Mouse (Mus musculus): ENCODE measurements around the gene Med27. TPM values are rescaled to one million over a fixed set of nuclear protein-coding genes. Genes with fewer than 3 reads are reported as not detected.

Med27 gene
- polyA plus RNA-seq, 1 experiment from 2014 or later, result 96.9 TPM

DNA sequence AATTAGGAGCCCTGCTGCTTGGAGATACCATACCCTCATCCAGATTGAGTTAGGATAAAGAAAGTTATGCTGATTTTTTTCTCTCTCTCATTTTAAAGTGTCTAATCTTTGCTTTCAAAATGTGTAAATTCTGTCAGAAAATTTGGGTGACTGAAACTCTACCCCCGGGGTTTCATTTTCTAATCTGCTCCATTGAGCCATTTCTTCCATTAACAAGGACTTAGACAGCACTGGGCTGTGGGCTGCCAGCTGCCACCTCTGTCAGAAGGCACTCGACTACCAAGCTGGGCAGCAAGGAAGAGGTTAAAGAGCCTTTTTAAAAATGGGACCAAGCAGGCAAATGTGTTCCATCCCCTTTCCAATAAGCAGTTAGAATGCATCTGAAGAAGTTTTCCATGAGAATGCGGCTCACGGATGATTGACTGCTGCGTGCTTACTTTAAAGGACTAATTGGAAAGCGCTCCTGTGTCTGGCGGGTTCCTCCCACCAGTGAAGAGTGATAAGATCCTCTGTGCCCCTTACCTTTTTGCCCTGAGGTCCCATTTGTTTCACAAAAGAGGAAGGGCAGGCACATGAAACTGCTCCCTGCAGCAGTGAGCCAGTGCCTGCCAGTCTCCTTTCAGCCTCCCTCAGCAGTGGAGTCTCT is 93.4 kb downstream of the Med27 start:
- Histone ChIP-seq H3K27ac (replicated peaks) (peak overlapping the region; percentile 63), H3K4me2 (replicated peaks) (no peak overlapping the region)

GRCm38 (mm10) chr2:29442275-29442674 is 95.7 kb downstream of the Med27 start:
- no peak overlapping the region for H3K9ac ChIP-seq (replicated peaks)
- H3K4me3 ChIP-seq, result no peak overlapping the region
- H3K36me3 ChIP-seq, result no peaks in the 10 kb centered on the region
- ATAC-seq (replicated peaks), result no peak
- H3K27me3 ChIP-seq, result no peaks in the 10 kb centered on the region
- H3K4me2 ChIP-seq (replicated peaks), result no peak overlapping the region
- H3K9me3 ChIP-seq, result no peaks in the 10 kb centered on the region
- H3K4me1 ChIP-seq, result peaks cover 42% of the 10 kb centered on the region
- H3K27ac ChIP-seq (replicated peaks), result no peak overlapping the region

More for the DNA sequence above, 93.4 kb downstream of the Med27 start:
- Histone ChIP-seq H3K36me3 (no peaks in the 10 kb centered on the region), H3K4me3 (no peak overlapping the region), H3K9me3 (no peaks in the 10 kb centered on the region), H3K4me1 (peaks cover 50% of the 10 kb centered on the region), H3K27me3 (no peaks in the 10 kb centered on the region), H3K9ac (replicated peaks) (no peak overlapping the region)
- WGBS, result 6% methylated on average over 7 of the region's 7 CpGs
- 0 out of 2 replicates have a peak, but pooled peaks have one; percentile 39 for ATAC-seq (replicated peaks)

- Histone ChIP-seq H3K27ac (replicated peaks) (peak overlapping the region; percentile 46), H3K9ac (replicated peaks) (no peak overlapping the region), H3K4me3 (no peak overlapping the region), H3K4me1 (peaks cover 46% of the 10 kb centered on the region), H3K4me2 (replicated peaks) (no peak overlapping the region), H3K9me3 (no peaks in the 10 kb centered on the region), H3K36me3 (no peaks in the 10 kb centered on the region), H3K27me3 (no peaks in the 10 kb centered on the region)
- ATAC-seq (replicated peaks), result no peak
- 28% methylated on average over 2 of the region's 2 CpGs for WGBS
These were observed 97.1 kb downstream of the Med27 start for GRCm38 (mm10) chr2:29443626-29444217.

DNA sequence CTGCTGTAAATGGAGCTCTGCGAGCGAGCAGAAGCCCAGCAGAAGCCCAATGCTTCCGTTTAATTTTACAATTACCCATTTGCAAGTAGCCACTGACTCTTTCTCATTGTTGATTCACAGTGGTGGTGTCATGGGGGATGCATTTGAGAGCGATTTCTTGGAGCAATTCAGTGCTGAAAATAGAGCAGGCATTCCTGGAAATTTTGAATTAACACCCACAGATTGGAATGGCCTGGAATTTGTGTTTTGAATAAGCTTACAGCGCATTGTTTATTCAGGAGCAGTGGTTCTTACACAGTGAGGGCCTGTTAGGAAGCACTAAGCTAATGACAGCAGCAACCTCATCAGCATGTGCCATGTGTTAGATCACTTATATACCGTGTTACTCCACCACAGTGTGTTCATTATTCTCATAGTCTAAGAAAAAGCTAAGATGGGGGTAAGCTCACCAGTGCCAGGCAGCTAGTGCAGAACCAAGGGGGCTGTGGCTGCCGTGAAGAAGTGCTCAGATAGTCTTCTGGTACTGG is 101.9 kb downstream of the Med27 start:
- H3K27ac ChIP-seq (replicated peaks), result peak overlapping the region; percentile 62

GRCm38 (mm10) chr2:29451368-29451999 is 104.9 kb downstream of the Med27 start:
- no peak for ATAC-seq (replicated peaks)
- H3K4me1 ChIP-seq, result peaks cover 68% of the 10 kb centered on the region
- no peaks in the 10 kb centered on the region for H3K36me3 ChIP-seq
- H3K9ac ChIP-seq (replicated peaks), result no peak overlapping the region
- H3K4me3 ChIP-seq, result no peak overlapping the region
- no peak overlapping the region for H3K4me2 ChIP-seq (replicated peaks)
- 0 out of 2 replicates have a peak overlapping the region, but pooled peaks have one; percentile 13 for H3K27ac ChIP-seq (replicated peaks)
- H3K27me3 ChIP-seq, result no peaks in the 10 kb centered on the region
- 46% methylated on average over 14 of the region's 14 CpGs for WGBS
- H3K9me3 ChIP-seq, result no peaks in the 10 kb centered on the region

More for the DNA sequence above, 101.9 kb downstream of the Med27 start:
- WGBS, result 23% methylated on average over 7 of the region's 7 CpGs
- Histone ChIP-seq H3K4me3 (no peak overlapping the region), H3K27me3 (no peaks in the 10 kb centered on the region), H3K9ac (replicated peaks) (no peak overlapping the region), H3K9me3 (no peaks in the 10 kb centered on the region), H3K36me3 (no peaks in the 10 kb centered on the region), H3K4me2 (replicated peaks) (no peak overlapping the region), H3K4me1 (peaks cover 58% of the 10 kb centered on the region)
- ATAC-seq (replicated peaks), result peak; percentile 63

DNA sequence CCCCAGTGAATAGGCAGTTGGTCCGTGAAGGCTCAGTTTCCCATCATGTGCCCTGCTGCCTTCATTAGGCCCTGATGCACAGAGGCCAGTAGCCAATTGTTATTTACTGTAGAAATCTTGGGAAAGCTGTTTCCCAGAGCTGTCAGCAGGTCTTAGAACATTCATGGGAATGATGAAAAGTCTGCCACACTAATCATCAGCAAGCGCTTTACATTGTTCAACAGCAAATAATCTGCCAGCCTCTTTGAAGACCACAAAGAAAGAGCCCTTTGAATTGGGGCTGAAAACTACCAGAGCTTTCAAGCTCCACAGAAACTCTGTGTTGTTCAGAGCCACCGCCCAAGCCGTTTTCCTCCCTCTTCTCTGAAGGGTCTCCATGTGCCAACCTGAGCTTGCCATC is 106.8 kb downstream of the Med27 start:
- Histone ChIP-seq H3K27ac (replicated peaks) (peak overlapping the region; percentile 41; the same call in 1 of the 2 replicates), H3K36me3 (no peaks in the 10 kb centered on the region), H3K27me3 (no peaks in the 10 kb centered on the region), H3K4me2 (replicated peaks) (no peak overlapping the region), H3K4me3 (no peak overlapping the region), H3K9me3 (no peaks in the 10 kb centered on the region), H3K4me1 (peaks cover 68% of the 10 kb centered on the region), H3K9ac (replicated peaks) (no peak overlapping the region)
- WGBS, result 13% methylated on average over 4 of the region's 4 CpGs
- ATAC-seq (replicated peaks), result no peak; the same call in 1 of the 2 replicates

- Histone ChIP-seq H3K4me3 (no peak overlapping the region), H3K36me3 (no peaks in the 10 kb centered on the region), H3K4me1 (peaks cover 40% of the 10 kb centered on the region), H3K9ac (replicated peaks) (no peak overlapping the region), H3K27ac (replicated peaks) (no peak overlapping the region), H3K4me2 (replicated peaks) (no peak overlapping the region), H3K9me3 (no peaks in the 10 kb centered on the region), H3K27me3 (no peaks in the 10 kb centered on the region)
- no peak for ATAC-seq (replicated peaks)
- WGBS, result 75% methylated on average over 9 of the region's 9 CpGs
These were observed 110.2 kb downstream of the Med27 start for GRCm38 (mm10) chr2:29456631-29457320.

DNA sequence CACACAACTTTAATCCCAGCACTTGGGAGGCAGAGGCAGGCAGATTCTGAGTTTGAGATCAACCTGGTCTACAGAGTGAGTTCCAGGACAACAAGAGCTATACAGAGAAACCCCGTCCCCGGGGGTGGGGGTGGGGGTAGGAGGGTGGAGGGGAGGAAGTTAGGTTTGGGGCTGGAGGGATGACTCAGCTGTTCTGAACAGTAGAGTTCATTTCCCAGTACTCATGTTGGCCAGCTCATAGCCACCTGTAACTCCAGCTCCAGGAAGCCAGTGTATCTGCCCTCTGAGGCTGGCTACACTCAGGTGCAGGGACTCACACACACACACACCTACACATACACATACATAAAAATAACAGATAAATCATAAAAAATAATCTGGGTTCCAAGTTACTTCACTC is 111.1 kb downstream of the Med27 start:
- H3K9me3 ChIP-seq, result no peaks in the 10 kb centered on the region
- no peak overlapping the region for H3K4me2 ChIP-seq (replicated peaks)
- WGBS, result 73% methylated on average over 2 of the region's 2 CpGs
- no peak overlapping the region for H3K4me3 ChIP-seq
- peaks cover 38% of the 10 kb centered on the region for H3K4me1 ChIP-seq
- ATAC-seq (replicated peaks), result no peak
- H3K27me3 ChIP-seq, result no peaks in the 10 kb centered on the region
- no peak overlapping the region for H3K9ac ChIP-seq (replicated peaks)
- H3K36me3 ChIP-seq, result no peaks in the 10 kb centered on the region
- no peak overlapping the region for H3K27ac ChIP-seq (replicated peaks)

DNA sequence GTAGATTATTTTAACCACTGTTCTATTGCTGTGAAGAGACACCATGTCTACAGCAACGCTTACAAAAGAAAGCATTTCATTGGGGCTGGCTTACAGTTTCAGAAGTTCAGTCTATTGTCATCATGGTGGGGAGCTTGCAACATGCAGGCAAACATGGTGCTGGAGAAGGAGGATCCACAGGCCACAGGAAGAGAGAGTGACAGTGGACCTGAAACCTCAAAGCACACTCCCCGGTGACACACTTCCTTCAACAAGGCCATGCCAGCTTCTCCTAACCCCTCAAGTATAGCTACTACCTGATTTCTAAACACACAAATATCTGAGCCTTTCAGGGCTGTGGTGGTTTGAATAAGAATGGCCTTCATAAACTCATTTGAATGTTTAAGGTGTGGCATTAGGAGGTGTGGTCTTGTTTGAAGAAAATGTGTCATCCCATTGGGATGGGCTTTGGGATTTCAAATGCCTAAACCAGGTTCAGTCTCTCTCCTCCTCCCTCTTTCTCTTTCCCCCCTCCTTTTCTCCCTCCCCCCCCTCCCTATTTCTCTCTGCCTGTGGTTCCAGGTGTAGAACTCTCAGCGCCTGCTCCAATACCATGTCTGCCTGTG is 111.8 kb downstream of the Med27 start:
- Histone ChIP-seq H3K4me2 (replicated peaks) (no peak overlapping the region), H3K9ac (replicated peaks) (no peak overlapping the region), H3K9me3 (no peaks in the 10 kb centered on the region), H3K27ac (replicated peaks) (no peak overlapping the region), H3K4me3 (no peak overlapping the region), H3K4me1 (peaks cover 30% of the 10 kb centered on the region), H3K27me3 (no peaks in the 10 kb centered on the region), H3K36me3 (no peaks in the 10 kb centered on the region)
- 94% methylated on average over 3 of the region's 3 CpGs for WGBS
- no peak for ATAC-seq (replicated peaks)

- Histone ChIP-seq H3K9ac (replicated peaks) (no peak overlapping the region), H3K4me1 (peaks cover 22% of the 10 kb centered on the region), H3K4me3 (no peak overlapping the region), H3K27ac (replicated peaks) (no peak overlapping the region), H3K4me2 (replicated peaks) (no peak overlapping the region), H3K9me3 (no peaks in the 10 kb centered on the region), H3K27me3 (no peaks in the 10 kb centered on the region), H3K36me3 (no peaks in the 10 kb centered on the region)
- 63% methylated on average over 1 of the region's 1 CpGs for WGBS
- ATAC-seq (replicated peaks), result no peak
These were observed 113.0 kb downstream of the Med27 start for GRCm38 (mm10) chr2:29459648-29460047.

GRCm38 (mm10) chr2:29461841-29462240 is 115.2 kb downstream of the Med27 start:
- WGBS, result 94% methylated on average over 2 of the region's 2 CpGs
- Histone ChIP-seq H3K4me3 (no peak overlapping the region), H3K27me3 (no peaks in the 10 kb centered on the region), H3K27ac (replicated peaks) (no peak overlapping the region), H3K4me1 (peaks cover 32% of the 10 kb centered on the region), H3K36me3 (no peaks in the 10 kb centered on the region), H3K9ac (replicated peaks) (no peak overlapping the region), H3K4me2 (replicated peaks) (no peak overlapping the region), H3K9me3 (no peaks in the 10 kb centered on the region)
- no peak for ATAC-seq (replicated peaks)

Data from forebrain, embryonic 15.5 days (tissue).